Mouse (Mus musculus) adrenal gland (tissue): ENCODE results near the gene Ccdc24.

ENCODE experiments used
- intact Hi-C: fragments of 180-260 bp; cut with DNase I; formaldehyde crosslinking; loops from one replicate; pipeline ENCODE4 v1.15.1; 2025

The Ccdc24 gene

DNA sequence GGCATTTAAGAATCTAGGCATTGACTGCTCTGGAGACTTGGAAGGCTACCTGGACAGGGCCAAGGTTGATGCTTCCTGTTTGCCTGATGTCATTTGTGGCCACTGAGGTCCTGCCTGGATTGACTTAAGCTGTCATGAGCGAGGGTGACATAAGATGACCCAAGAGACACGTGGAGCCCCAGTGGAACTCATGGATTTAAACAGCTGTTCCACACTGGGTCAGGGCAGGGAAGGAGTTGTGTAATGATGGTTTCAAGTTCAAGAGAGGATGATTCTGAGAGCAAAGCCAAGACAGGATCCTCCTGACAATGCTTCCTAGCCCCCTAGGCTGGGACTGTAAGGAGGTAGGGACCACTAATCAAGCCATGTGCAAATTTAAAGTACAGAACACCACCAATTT, 40.9 kb downstream of the Ccdc24 start:
- intact Hi-C loops, result no loop called here

DNA sequence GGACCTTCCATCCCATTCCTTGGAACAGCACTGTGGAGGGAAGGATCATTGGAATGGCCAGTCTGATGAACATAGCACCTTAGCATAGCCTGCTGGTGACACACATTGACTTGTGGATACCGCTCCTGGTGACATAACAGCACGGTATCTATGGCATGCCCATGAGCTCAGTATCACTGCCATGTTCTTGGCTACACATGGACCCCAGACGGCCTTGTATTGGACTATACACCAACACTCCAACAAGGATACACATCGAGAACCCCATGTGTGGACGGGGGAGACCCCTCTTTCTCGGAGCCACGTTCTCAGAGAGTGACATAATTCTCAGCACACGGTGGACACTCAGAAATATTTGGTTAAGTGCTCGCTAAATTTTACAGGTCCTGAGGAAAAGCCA, 41.6 kb downstream of the Ccdc24 start:
- intact Hi-C loops, result no loop called here

DNA sequence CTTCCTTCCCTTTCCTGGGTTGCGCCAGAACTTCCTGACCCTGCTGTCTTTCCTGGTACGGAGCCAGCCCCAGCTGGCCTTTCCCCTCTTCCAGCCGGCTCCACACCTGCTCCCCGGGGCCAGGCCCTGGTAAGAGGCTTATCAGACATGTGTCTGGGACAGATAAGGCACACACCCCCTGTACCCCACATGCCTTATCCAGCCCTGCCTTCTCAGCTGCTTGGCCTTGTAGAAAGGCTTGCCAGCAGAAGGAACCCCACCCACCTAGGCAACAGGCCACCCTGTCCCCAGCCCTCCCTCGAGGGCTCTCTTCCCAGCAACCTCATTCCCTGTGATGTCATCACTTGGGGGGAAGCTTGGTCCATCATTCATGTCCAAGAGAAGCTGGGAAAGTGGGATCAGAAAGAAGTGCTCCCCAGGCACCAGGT, 42.2 kb downstream of the Ccdc24 start:
- intact Hi-C loops, result no loop called here

DNA sequence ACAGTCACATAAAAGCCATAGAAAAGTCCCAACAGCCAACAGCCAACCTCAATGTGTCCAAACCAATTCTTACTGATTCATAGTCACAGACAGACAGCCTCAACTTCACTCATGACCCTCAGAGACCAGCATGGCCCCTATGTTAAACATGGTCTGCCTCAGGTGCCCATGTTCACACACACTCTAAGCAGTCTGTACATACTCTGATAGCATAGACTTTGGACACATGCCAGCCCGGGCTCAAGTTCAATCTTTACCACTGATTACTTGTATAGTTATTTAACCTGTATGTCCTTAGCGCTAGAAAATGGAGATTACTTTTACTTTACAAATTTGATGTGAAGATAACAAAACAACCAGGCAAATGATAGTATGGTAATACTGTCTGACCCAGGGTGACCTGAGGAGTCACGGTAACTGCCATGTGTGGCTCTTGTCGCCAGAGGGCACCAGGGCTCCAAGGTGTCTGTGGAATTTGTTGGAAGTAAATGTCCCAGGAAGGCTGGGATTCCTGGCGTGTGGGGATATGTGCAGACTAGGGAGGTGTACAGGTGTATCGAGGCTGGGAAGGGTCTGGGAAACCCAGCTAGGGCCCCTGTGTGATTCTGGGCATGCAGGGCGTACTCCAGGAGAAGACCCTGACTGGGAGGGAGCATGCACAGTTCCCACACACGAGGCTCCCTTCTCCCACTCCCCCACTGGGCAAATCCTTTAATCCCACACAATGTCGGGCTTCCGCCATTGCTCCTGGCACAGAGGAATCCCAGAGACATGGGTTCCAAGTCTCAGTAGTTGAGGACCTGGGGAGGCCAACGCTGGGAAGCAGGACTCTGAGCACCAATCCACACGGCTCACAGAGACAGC, 42.9 kb downstream of the Ccdc24 start:
- intact Hi-C loops, result loop anchor here (1.0 to 5.0 kb wide), 2 partner anchors 30 to 93 kb away; no protein-coding TSS in a partner anchor

DNA sequence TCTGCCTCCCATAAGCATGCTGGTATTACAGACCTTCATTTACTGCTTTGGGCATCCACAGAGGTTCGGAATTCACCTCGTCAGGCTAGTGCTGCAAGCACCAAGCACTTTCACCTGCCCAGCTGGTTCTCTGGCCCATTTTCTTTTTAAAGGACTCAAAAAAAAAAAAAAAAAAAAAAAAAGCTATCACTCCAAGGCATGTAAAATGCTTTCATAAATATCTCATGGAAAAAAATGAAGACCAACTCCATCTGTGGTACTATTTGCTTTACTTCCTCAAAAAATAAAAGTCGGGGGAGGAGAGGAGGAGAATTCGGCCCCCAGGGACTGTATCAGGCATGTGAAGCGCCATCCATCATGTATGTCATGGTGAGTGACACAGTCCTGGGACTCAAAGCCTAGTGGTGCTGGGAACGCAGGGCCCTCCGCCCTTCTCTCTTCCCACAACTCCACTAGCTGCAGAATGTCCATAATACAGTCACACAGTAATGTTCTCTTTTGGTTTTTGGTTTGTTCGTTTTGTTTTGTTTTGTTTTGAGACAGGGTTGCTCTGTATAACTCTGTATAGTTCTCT, 43.7 kb downstream of the Ccdc24 start:
- intact Hi-C loops, result loop anchor here (1.0 to 5.0 kb wide), 2 partner anchors 31 to 94 kb away; no protein-coding TSS in a partner anchor

DNA sequence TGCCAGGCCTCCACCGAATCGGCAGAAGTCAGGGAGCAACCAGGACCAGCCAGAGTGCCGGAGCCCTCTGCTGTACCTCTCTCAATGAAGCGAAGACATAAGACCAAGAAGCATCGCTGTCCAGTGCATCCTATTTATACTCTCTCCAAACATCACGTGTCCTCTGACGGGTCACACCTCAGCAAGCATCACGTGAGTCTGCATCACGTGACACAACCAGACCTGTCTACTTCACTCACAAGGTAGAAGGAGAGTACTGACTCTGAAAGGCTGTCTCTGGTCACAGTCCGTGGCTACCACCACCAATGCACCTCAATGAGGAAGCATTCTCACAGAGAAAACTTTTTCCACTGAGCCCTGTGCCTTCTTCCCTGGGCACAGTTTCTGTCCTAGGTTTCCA, 54.3 kb downstream of the Ccdc24 start:
- intact Hi-C loops, result no loop called here

DNA sequence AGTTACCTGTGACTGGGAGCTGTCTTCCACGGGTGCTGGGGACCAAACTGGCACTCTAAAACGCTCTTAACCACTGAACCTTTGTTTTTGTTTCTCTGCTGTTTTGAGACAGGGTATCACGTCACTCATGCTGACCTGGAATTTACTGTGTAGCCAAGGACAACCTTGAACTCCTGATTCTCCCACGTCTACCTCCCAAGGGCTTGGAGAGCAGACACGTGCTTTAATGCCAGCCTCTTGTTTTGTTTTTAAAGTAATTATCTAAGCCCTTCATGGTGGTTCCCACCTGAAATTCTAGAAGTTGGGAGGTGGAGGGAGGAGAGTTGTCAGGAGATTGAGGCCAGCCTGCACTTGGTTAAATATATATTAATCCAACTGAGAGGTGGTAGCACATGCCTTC, 55.6 kb downstream of the Ccdc24 start:
- intact Hi-C loops, result no loop called here
